Mouse (Mus musculus): ENCODE measurements around the gene Sp1.

Sp1 gene

GRCm38 (mm10) chr15:102405489-102406195 lies at the start of gene Sp1:
Sp1 (plus strand) TSS chr15:102406143.
- peak; percentile 99 for DNase-seq (ENCODE audit: extremely low spot score)

GRCm38 (mm10) chr15:102356501-102357325 lies 49.2 kb upstream of the Sp1 start:
- peak; percentile 44 for DNase-seq (ENCODE audit: extremely low spot score)

- no peak for DNase-seq (ENCODE audit: extremely low spot score)
Observed at GRCm38 (mm10) chr15:102358126-102358525, 47.8 kb upstream of the Sp1 start.

- DNase-seq (ENCODE audit: extremely low spot score) = no peak
Observed at GRCm38 (mm10) chr15:102358834-102359233, 47.1 kb upstream of the Sp1 start.

GRCm38 (mm10) chr15:102362648-102363047 lies 43.3 kb upstream of the Sp1 start:
- DNase-seq (ENCODE audit: extremely low spot score) = peak; percentile 38

- DNase-seq (ENCODE audit: extremely low spot score) = no peak
Observed at GRCm38 (mm10) chr15:102364678-102365077, 41.3 kb upstream of the Sp1 start.

GRCm38 (mm10) chr15:102366238-102366637 lies 39.7 kb upstream of the Sp1 start:
- no peak for DNase-seq (ENCODE audit: extremely low spot score)

- DNase-seq (ENCODE audit: extremely low spot score) = no peak
Observed at GRCm38 (mm10) chr15:102366733-102367344, 39.1 kb upstream of the Sp1 start, which contains the start of gene Sp7. Sp7 (minus strand) TSS chr15:102367182.

GRCm38 (mm10) chr15:102369972-102370371 lies 36.0 kb upstream of the Sp1 start:
- no peak for DNase-seq (ENCODE audit: extremely low spot score)

- peak; percentile 62 for DNase-seq (ENCODE audit: extremely low spot score)
Observed at GRCm38 (mm10) chr15:102370727-102371126, 35.2 kb upstream of the Sp1 start.

- DNase-seq (ENCODE audit: extremely low spot score) = peak; percentile 84
Observed at GRCm38 (mm10) chr15:102376453-102377162, 29.3 kb upstream of the Sp1 start.

GRCm38 (mm10) chr15:102377163-102377543 lies 28.8 kb upstream of the Sp1 start:
- peak; percentile 92 for DNase-seq (ENCODE audit: extremely low spot score)

- DNase-seq (ENCODE audit: extremely low spot score) = peak; percentile 45
Observed at GRCm38 (mm10) chr15:102377810-102378262, 28.1 kb upstream of the Sp1 start.

- peak; percentile 75 for DNase-seq (ENCODE audit: extremely low spot score)
Observed at GRCm38 (mm10) chr15:102381575-102381974, 24.4 kb upstream of the Sp1 start.

- no peak for DNase-seq (ENCODE audit: extremely low spot score)
Observed at GRCm38 (mm10) chr15:102383671-102384070, 22.3 kb upstream of the Sp1 start.

GRCm38 (mm10) chr15:102386640-102387039 lies 19.3 kb upstream of the Sp1 start:
- no peak for DNase-seq (ENCODE audit: extremely low spot score)

- no peak for DNase-seq (ENCODE audit: extremely low spot score)
Observed at GRCm38 (mm10) chr15:102388942-102389341, 17.0 kb upstream of the Sp1 start.

- no peak for DNase-seq (ENCODE audit: extremely low spot score)
Observed at GRCm38 (mm10) chr15:102392520-102392919, 13.4 kb upstream of the Sp1 start.

- peak; percentile 42 for DNase-seq (ENCODE audit: extremely low spot score)
Observed at GRCm38 (mm10) chr15:102393584-102394014, 12.3 kb upstream of the Sp1 start.

GRCm38 (mm10) chr15:102395061-102395460 lies 10.9 kb upstream of the Sp1 start:
- peak; percentile 60 for DNase-seq (ENCODE audit: extremely low spot score)

GRCm38 (mm10) chr15:102398629-102399028 lies 7.3 kb upstream of the Sp1 start:
- DNase-seq (ENCODE audit: extremely low spot score) = no peak
